7 mouse cellular contexts compared by ENCODE assay signal in genomic region chr12:70495282-70495922, GRCm38 (mm10). TPM values are rescaled to one million over a fixed set of nuclear protein-coding genes. Genes with fewer than 3 reads are reported as not detected.
DNase-seq lines count a peak whose midpoint lies in the region; ATAC-seq and TF ChIP-seq lines count a peak whose summit lies in the region.

No protein-coding gene starts in this region.

- no peak for DNase-seq in limb, embryonic 11.5 days (ENCODE audit: low spot score)
- no peak for DNase-seq in limb, embryonic 10.5 days (ENCODE audit: low spot score)
- peak; percentile 14 for DNase-seq in cerebellum, adult 9-11 months
- peak; percentile 70 for DNase-seq in lung, embryonic 14.5 days
- DNase-seq in thymus, postnatal 0 days (ENCODE audit: low spot score): no peak
- DNase-seq in T-cell, adult 2 months (ENCODE audit: low spot score): no peak

- no peaks in the 10 kb centered on the region for H3K36me3 ChIP-seq in limb, embryonic 11.5 days (ENCODE audit: control insufficient read depth, insufficient read depth, low read length)
- no peaks in the 10 kb centered on the region for H3K36me3 ChIP-seq in limb, embryonic 10.5 days
- no peaks in the 10 kb centered on the region for H3K36me3 ChIP-seq in forebrain, embryonic 15.5 days
- no peaks in the 10 kb centered on the region for H3K36me3 ChIP-seq in lung, embryonic 14.5 days (ENCODE audit: insufficient read depth)

- H3K27me3 ChIP-seq in limb, embryonic 11.5 days (ENCODE audit: control insufficient read depth, insufficient read depth, low read length): no peaks in the 10 kb centered on the region
- H3K27me3 ChIP-seq in limb, embryonic 10.5 days (ENCODE audit: low read depth, poor library complexity, severe bottlenecking): no peaks in the 10 kb centered on the region
- no peaks in the 10 kb centered on the region for H3K27me3 ChIP-seq in forebrain, embryonic 15.5 days
- H3K27me3 ChIP-seq in lung, embryonic 14.5 days (ENCODE audit: insufficient read depth, low read length): no peaks in the 10 kb centered on the region

- no peak overlapping the region for H3K9ac ChIP-seq in limb, embryonic 11.5 days (ENCODE audit: low read length)
- no peak overlapping the region for H3K9ac ChIP-seq in forebrain, embryonic 15.5 days (replicated peaks)
- no peak overlapping the region for H3K9ac ChIP-seq in lung, embryonic 14.5 days

- H3K4me3 ChIP-seq in limb, embryonic 11.5 days (ENCODE audit: low read depth, low read length): no peak overlapping the region
- no peak overlapping the region for H3K4me3 ChIP-seq in limb, embryonic 10.5 days
- H3K4me3 ChIP-seq in forebrain, embryonic 15.5 days: no peak overlapping the region
- H3K4me3 ChIP-seq in lung, embryonic 14.5 days (ENCODE audit: low read depth, low read length): no peak overlapping the region

- no peaks in the 10 kb centered on the region for H3K9me3 ChIP-seq in limb, embryonic 11.5 days (ENCODE audit: control insufficient read depth, low read length)
- H3K9me3 ChIP-seq in limb, embryonic 10.5 days (replicated peaks): no peaks in the 10 kb centered on the region
- no peaks in the 10 kb centered on the region for H3K9me3 ChIP-seq in forebrain, embryonic 15.5 days
- H3K9me3 ChIP-seq in lung, embryonic 14.5 days (ENCODE audit: low read depth, low read length): no peaks in the 10 kb centered on the region; the same call in 1 of the 2 replicates

- no peak overlapping the region for H3K27ac ChIP-seq in limb, embryonic 11.5 days (replicated peaks; ENCODE audit: low read depth, low read length)
- no peak overlapping the region for H3K27ac ChIP-seq in limb, embryonic 10.5 days
- H3K27ac ChIP-seq in forebrain, embryonic 15.5 days (replicated peaks): no peak overlapping the region
- no peak overlapping the region for H3K27ac ChIP-seq in lung, embryonic 14.5 days (ENCODE audit: low read depth)

- H3K4me2 ChIP-seq in limb, embryonic 11.5 days (ENCODE audit: low read depth, severe bottlenecking): no peak overlapping the region
- H3K4me2 ChIP-seq in forebrain, embryonic 15.5 days (replicated peaks): no peak overlapping the region
- no peak overlapping the region for H3K4me2 ChIP-seq in lung, embryonic 14.5 days

- 0 out of 2 replicates have a peak, but pooled peaks have one; percentile 17 for ATAC-seq in limb, embryonic 11.5 days (ENCODE audit: insufficient number of reproducible peaks, low FRiP score, low TSS enrichment, low read depth)
- ATAC-seq in forebrain, embryonic 15.5 days (replicated peaks): peak; percentile 65; the same call in 1 of the 2 replicates
- ATAC-seq in lung, embryonic 14.5 days (ENCODE audit: insufficient read depth): peak; percentile 54

- TF ChIP-seq CTCF in lung, embryonic 14.5 days (IDR thresholded peaks at IDR 0.05; ENCODE audit: low read depth): peak; percentile 64

- 0 out of 2 replicates have a peak, but pooled peaks cover 6% of the 10 kb centered on the region for H3K4me1 ChIP-seq in limb, embryonic 11.5 days (ENCODE audit: control insufficient read depth, insufficient read depth, low read length)
- H3K4me1 ChIP-seq in limb, embryonic 10.5 days: peaks cover 15% of the 10 kb centered on the region
- 0 out of 2 replicates have a peak, but pooled peaks cover 7% of the 10 kb centered on the region for H3K4me1 ChIP-seq in forebrain, embryonic 15.5 days
- H3K4me1 ChIP-seq in lung, embryonic 14.5 days (ENCODE audit: insufficient read depth): no peaks in the 10 kb centered on the region

- WGBS in limb, embryonic 11.5 days: 70% methylated on average over 4 of the region's 4 CpGs
- 66% methylated on average over 4 of the region's 4 CpGs for whole genome bisulfite sequencing in limb, embryonic 10.5 days
- WGBS in forebrain, embryonic 15.5 days: 29% methylated on average over 4 of the region's 4 CpGs
- 46% methylated on average over 4 of the region's 4 CpGs for WGBS in lung, embryonic 14.5 days

RNA-seq across cellular contexts. Expression of gene Tmx1, which starts 42.5 kb away (rescaled TPM):
- polyA plus RNA-seq in limb, embryonic 11.5 days (2014; fragmentation: Nextera tagmentation; extraction: Ambion mirVana): 84.9 and 93.8 TPM in 2 replicates
- 100 and 114 TPM in 2 replicates for polyA plus RNA-seq in limb, embryonic 10.5 days (2016; fragmentation: Nextera tagmentation; extraction: Ambion mirVana)
- 118 and 130 TPM in 2 replicates for polyA plus RNA-seq in forebrain, embryonic 15.5 days (2015; fragmentation: Nextera tagmentation; extraction: Ambion mirVana)
- polyA plus RNA-seq in lung, embryonic 14.5 days (2014; fragmentation: Nextera tagmentation; extraction: Ambion mirVana): 79.6 and 84.3 TPM in 2 replicates
- 100 and 107 TPM in 2 replicates for polyA plus RNA-seq in thymus, postnatal 0 days (2015; fragmentation: Nextera tagmentation; extraction: Ambion mirVana)

Comparison
In these comparisons a context has a peak if more than half of its experiments do, and no peak if none do; other contexts are left out.
1. DNase-seq: peak in cerebellum, adult 9-11 months (single experiment) and lung, embryonic 14.5 days (single experiment); none in limb, embryonic 11.5 days (single experiment), limb, embryonic 10.5 days (single experiment), thymus, postnatal 0 days (single experiment) and T-cell, adult 2 months (single experiment).
2. Peak in every context shown above with its lines, with median percentiles within 50 percentile points of each other: ATAC-seq.